Mouse (Mus musculus) 3T3-L1 (cell line): ENCODE data around the gene Adamtsl2.

Source experiments
- DNase-seq: peaks from one replicate; pipeline ENCODE4 v3.0.0-alpha.2; 2015; ENCODE audit warnings: low read depth, low spot score

Adamtsl2 gene

GRCm38 (mm10) chr2:27075485-27075884 lies 3.7 kb upstream of the Adamtsl2 start:
- DNase-seq: peak; percentile 58

GRCm38 (mm10) chr2:27077655-27078244 lies 1.4 kb upstream of the Adamtsl2 start:
- DNase-seq: peak; percentile 50

- DNase-seq: peak; percentile 9
These were observed 867 bp upstream of the Adamtsl2 start for GRCm38 (mm10) chr2:27078312-27078711.

GRCm38 (mm10) chr2:27079649-27080048 lies 470 bp downstream of the Adamtsl2 start:
- peak; percentile 69 for DNase-seq

- DNase-seq: no peak
These were observed 4.7 kb downstream of the Adamtsl2 start for GRCm38 (mm10) chr2:27083761-27084475.

GRCm38 (mm10) chr2:27084963-27085362 lies 5.8 kb downstream of the Adamtsl2 start:
- no peak for DNase-seq

- peak; percentile 38 for DNase-seq
These were observed 6.6 kb downstream of the Adamtsl2 start for GRCm38 (mm10) chr2:27085801-27086200.

GRCm38 (mm10) chr2:27086483-27087010 lies 7.4 kb downstream of the Adamtsl2 start:
- DNase-seq: no peak

- DNase-seq: no peak
These were observed 8.4 kb downstream of the Adamtsl2 start for GRCm38 (mm10) chr2:27087581-27087980.

- DNase-seq: no peak
These were observed 9.0 kb downstream of the Adamtsl2 start for GRCm38 (mm10) chr2:27088071-27088644.

GRCm38 (mm10) chr2:27088700-27089099 lies 9.5 kb downstream of the Adamtsl2 start:
- DNase-seq: no peak

GRCm38 (mm10) chr2:27089238-27089637 lies 10.1 kb downstream of the Adamtsl2 start:
- no peak for DNase-seq

- DNase-seq: no peak
These were observed 16.0 kb downstream of the Adamtsl2 start for GRCm38 (mm10) chr2:27095178-27095577.

GRCm38 (mm10) chr2:27096341-27096981 lies 17.3 kb downstream of the Adamtsl2 start:
- peak; percentile 83 for DNase-seq

GRCm38 (mm10) chr2:27097241-27097656 lies 18.1 kb downstream of the Adamtsl2 start:
- peak; percentile 80 for DNase-seq

GRCm38 (mm10) chr2:27097776-27098175 lies 18.6 kb downstream of the Adamtsl2 start:
- DNase-seq: peak; percentile 44

GRCm38 (mm10) chr2:27103554-27103953 lies 24.4 kb downstream of the Adamtsl2 start:
- no peak for DNase-seq

GRCm38 (mm10) chr2:27106816-27107215 lies 27.6 kb downstream of the Adamtsl2 start:
- DNase-seq: no peak

GRCm38 (mm10) chr2:27108144-27108543 lies 29.0 kb downstream of the Adamtsl2 start:
- no peak for DNase-seq

GRCm38 (mm10) chr2:27109052-27109451 lies 29.9 kb downstream of the Adamtsl2 start:
- no peak for DNase-seq

GRCm38 (mm10) chr2:27112585-27112984 lies 33.4 kb downstream of the Adamtsl2 start:
- DNase-seq: no peak

- DNase-seq: no peak
These were observed 35.0 kb downstream of the Adamtsl2 start for GRCm38 (mm10) chr2:27114169-27114568.
